Mouse (Mus musculus) inflammation-experienced regulatory T-cells, adult 6 months (primary cell): ENCODE results near the gene Mob3a. TPM values are rescaled to one million over a fixed set of nuclear protein-coding genes. Genes with fewer than 3 reads are reported as not detected.
"Not testable (repeated sequence)": the region's sequence is repeated elsewhere in the genome, so short reads cannot be mapped to it uniquely, and the experiment has no call there.

Experiments
- ATAC-seq: one replicate; pipeline ENCODE4 v1.8.0; 2017
- polyA plus RNA-seq, 3 experiments: library from polyadenylated mRNA; unstranded; fragments of 100-300 nt; shearing (Covaris generic); gene quantifications; one replicate each; pipeline ENCODE4 v1.2.1; 2017

The Mob3a gene
- polyA plus RNA-seq, 3 experiments from 2014 or later = 190 to 248 (median 240) TPM

DNA sequence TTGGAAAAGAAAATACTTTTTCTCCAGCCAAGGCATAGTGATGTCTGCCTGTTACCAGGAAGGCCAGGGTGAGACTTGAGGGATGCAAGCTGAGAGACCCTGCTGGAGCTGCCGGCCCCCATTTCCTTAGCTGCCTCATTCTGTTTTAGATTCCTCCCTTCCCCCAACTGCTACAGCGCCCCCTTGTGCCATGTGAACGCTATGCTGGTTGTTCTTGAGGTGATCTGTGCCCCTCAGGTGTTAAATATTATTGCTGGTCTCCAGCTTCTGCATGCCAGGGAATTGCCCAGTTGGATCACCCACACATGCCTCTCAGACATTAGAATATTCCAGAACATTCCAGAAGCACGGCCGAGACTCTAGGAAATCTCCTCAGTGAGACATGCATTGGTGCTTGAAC, 40.6 kb downstream of the Mob3a start:
- ATAC-seq = no peak

DNA sequence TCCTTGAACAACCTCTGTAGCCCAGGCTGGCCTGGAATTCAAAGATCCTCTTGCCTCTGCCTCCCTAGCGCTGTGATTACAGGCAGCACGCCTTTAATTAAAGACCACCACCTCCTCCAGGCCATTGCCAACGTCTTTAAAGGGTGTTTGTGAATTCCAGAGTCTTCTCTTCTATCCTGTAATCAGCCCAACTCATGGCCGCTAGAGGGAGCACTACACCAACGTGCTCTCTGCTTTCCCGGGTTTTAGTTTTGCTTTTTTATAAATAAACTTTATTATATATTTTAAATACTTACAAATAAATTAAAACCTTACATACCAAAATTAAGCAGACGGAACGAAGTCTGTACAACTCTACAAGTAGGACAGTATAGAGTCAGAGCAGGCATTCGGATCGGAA, 42.6 kb downstream of the Mob3a start:
- peak; percentile 27 for ATAC-seq

DNA sequence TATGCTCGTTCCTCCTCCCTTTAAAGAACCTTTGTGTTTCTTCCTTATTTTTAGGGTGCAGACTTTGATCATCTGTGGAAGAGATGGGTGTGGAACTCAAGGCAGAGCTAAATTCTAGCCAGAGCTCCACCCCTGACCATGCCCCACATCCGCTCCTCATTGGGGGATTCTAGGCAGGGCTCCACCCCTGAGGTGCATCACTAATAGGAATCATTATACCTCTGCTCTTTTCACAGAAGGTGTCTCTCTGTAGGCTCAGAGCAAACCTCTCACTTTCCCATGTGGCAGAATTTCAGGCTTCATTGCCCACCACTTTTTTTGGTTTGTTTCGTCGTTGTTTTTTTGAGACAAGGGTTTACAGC, 43.0 kb downstream of the Mob3a start:
- peak; percentile 66 for ATAC-seq

DNA sequence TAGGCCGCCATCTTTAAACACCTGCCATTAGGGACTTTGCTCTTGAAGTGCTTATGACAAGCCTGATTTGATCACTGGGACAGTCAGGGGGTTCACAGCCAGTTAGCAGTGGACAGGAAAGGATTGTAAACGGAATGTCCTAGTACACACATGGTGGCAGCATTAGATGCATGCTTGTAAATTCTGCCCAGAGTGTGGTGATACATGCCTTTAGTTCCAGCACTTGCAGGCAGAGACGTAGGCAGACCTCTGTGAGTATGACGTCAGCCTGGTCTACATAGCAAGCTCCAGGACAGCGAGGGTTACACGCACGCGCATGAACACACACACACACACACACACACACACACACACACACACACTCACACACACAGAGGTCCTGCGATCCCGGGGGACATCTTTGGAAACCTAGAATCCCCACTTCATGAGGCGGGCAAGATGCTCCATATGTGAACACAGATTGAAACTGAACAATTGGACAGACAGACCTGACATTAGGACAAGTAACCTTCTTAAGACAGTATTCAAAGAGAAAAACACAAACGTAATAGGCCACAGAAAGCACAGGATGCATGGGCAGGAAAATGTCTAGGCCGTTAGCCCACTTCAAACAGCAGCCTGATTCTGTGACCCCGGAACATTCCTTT, 43.5 kb downstream of the Mob3a start:
- peak; percentile 23 for ATAC-seq

DNA sequence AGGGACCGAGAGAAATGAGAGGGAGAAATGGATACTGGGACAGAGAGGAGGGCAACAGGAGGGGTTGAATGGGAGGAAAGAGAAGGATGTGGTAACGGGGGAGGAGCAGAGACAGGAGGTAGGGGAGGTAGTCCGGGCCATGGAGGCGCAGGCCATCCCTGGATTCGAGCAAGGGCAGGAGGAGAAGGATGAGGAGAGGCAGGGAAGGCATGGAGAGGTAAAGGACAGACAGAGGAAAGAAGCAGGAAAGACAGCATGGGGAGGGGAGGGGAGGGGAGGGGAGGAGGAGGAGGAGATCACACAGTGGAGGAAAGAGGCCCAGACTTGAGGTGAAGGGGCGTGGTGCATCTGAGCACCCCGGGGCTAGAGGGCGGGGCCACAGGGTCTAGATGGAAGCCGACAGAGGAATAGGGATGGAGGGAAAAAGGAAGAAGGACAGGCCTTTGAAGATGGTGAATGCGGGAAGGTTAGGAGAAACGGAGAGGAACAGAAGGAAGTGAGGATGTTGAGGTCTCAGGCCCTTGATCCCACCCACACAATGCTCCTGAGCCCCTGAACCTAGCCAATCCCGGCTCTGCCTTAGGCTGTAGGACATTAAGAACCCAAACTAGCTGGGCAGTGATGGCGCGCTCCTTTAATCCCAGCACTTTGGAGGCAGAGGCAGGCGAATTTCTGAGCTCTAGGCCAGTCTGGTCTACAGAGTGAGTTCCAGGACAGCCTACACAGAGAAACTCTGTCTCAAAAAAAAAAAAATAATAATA, 44.7 kb downstream of the Mob3a start, which contains the start of gene Btbd2:
Gene Btbd2, minus strand, starts transcription at position 209 of the 761 bp plus-strand sequence.
- peak; percentile 55 for ATAC-seq

DNA sequence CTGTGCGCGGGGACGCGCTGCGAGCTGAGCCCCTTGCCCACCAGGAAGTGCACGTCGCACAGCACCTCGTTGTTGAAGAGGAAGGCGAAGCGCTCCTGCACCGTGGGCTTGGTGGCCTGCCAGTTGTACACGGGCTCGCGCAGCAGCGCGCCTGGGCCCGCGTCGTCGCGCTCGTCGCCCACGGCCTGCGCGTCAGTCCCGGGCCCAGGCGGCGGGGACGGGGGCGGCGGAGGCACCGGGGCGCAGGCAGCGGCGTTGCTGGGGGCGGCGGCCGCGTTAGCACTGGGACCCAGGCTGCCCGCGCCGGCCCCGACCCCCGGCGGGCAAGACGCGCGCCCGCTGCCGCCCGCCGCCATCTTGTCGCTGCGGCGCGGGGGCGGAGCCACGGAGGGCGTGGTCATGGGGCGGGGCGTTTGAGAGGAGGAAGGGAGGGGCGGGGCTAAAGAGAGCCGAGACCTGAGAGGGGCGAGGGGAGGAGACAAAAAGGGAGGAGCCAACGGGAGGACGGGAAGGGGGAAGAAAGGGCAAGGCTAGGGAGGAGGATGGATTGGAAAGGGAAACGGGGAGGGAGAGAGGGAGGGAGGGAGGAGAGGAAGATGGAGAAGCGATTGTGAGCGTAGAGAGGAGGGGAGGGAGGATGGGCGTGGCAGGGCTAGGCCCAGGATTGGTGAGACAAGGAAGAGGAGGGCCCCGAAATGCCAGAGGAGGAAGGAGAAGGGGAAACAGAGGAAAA, 45.5 kb downstream of the Mob3a start:
- ATAC-seq = peak; percentile 47

DNA sequence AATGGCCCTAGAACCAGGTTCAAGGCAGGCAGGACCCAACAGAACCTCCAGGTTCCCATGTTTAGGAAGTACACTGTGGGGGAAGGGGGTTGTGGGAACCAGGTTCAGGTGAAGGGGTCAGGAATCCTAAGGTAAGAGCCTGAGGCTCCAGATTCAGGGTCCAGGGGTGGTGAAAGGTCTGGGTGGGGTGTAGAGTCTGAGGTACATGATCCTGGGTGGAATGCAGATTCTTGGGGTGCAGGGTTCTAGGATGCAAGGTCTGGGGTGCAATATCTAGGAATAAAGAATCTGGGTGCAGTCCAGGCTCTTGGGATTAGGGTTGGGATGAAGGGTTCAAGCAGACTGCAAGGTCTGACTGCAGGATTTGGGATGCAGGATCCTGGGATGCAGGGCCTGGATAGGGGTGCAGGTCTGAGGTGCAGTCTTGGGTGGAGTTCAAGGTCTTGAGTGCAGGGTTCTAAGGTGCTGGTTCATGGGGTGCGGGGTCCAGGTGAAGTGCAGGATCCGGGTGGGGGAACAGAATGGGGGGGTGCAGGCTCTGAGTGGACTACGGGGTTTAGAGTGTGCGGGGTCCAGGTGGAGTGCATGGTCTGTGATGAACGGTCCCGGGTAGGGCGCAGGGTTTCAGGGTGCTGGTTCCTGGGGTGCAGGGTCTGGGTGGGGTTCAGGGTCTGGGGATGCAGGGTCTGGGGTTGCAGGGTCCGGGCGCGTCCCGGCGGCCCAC, 46.2 kb downstream of the Mob3a start:
- ATAC-seq = no peak

DNA sequence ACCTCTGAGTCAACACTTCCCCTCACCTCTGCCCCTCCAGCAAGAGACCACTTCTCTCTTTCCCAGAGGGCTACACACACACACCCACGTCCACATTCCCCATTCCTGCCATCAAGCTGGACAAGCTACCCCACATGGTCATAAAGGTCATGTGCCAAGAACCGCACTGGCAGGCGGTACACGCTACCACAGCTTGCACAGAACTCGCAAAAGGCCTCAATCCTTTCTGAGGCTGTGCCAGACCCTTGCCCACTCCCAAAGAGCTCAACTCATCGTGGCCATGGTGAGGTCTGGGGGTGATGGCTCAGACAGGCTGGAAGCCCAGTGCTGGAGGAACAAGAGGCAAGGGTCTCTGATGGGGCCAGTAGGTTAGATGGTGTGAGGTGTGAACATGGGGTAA, 46.9 kb downstream of the Mob3a start:
- ATAC-seq = no peak

DNA sequence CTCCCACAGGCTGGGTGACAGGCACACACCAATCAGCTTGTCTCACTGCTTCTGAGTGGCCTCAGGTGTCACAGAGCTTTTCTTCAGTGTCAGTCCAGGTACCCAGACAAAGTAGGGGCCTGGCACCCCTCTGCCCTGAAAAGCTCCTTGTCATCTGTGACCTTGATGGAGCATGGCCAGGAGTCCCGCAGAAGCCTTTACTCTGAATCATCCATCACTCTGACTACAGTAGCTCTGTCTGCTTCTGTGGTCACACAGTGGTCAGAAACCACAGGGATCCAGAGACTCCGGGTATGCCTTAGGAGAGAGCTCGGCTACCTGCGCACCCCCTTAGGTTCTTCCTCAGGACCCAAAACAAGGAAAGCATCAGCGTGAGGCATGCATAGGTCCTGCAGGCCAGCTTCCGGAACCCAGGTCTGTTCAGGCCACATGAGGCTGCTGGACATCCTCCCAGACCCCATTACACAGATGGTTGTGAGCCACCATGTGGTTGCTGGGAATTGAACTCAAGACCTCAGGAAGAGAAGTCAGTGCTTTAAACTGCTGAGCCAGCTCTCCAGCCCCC, 48.5 kb downstream of the Mob3a start:
- no peak for ATAC-seq

DNA sequence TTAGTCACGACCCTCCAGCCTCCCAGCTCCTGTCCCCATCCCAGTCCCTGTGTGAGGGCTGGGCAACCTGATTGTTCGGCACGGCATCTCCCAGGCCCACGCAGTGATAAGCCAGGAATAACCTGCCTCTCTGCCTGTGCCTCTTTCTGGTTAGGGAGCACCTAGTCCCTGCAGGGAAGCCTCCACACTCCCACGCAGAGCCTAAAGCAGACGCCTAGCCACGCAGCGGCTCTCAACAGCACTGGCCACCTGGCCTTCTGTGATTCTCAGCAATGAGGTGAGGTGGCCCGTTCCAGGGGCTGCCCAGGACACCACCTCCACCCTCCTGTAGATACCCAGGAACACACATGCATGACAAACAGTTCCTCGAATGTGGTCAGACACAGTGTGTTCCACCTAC, 51.4 kb downstream of the Mob3a start:
- ATAC-seq = no peak

DNA sequence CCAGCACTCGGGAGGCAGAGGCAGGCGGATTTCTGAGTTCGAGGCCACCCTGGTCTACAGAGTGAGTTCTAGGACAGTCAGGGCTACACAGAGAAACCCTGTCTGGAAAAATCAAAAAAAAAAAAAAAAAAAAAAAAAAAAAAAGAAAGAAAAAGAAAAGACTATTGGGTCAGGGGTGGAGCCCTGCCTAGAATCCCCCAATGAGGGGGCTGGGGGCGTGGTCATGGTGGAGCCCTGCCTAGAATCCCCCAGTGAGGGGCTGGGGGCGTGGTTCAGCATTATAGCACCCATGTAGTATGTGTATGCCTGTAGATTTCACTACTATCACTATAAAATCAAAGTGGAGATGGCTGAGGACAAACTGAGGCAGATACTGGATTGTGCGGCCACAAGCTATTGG, 51.9 kb downstream of the Mob3a start:
- not testable (repeated sequence) for ATAC-seq

DNA sequence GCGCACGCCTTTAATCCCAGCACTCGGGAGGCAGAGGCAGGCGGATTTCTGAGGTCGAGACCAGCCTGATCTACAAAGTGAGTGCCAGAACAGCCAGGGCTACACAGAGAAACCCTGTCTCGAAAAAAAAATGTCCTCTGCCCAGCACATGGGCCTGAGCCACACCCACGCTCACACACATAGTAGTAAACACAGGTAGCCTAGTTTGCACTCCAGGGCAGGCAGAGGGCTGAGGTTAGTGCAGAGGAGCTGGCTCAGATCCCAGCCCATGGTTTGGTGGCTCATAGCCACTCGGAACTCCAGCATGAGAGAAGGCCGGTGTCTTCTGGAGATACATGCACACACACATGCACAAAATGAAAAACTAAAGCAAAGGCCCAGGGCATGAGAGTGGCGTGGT, 54.8 kb downstream of the Mob3a start:
- ATAC-seq = no peak

DNA sequence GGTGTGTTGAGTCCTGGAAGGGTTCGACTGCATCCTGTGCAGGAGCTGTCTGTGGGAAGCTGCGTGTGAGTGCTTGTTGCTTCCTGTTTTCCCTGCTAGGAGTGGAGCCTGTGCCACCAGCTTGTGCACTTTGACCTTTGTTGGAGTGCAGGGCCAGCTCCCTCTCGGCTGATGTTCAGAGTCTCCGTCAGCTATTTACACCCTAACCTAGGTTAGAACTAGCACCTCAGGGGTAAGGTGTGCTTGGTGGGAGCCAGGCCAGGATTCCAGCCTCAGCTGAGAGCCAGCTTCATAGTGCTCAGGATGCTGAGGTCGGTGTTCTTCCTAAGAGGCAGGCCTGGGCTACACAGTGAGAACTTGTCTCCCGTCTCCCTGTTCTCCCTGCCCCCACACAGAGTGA, 66.4 kb downstream of the Mob3a start:
- ATAC-seq = no peak

Other genes starting within 250 kb of the Mob3a start
- not detected for gene Onecut3, start 207.1 kb downstream of the Mob3a start, polyA plus RNA-seq
- not detected for gene Atp8b3, start 162.9 kb downstream of the Mob3a start, polyA plus RNA-seq
- gene Rexo1, start 140.4 kb downstream of the Mob3a start, polyA plus RNA-seq = 10 to 100 TPM; 11.3 to 18.6 (median 14.9) TPM
- gene Klf16, start 124.7 kb downstream of the Mob3a start, polyA plus RNA-seq = 1 to 10 TPM; 6.3 to 7.1 (median 6.8) TPM
- 10 to 100 TPM in 2 of 3 experiments, 1 to 10 TPM in 1; 8.6 to 12.0 (median 11.4) TPM for gene Abhd17a, start 111.6 kb downstream of the Mob3a start, polyA plus RNA-seq
- 100 to 1,000 TPM in 2 of 3 experiments, 10 to 100 TPM in 1; 96.2 to 110 (median 108) TPM for gene Scamp4, start 99.1 kb downstream of the Mob3a start, polyA plus RNA-seq
- 1 to 10 TPM; 2.6 to 4.2 (median 3.1) TPM for gene Adat3, start 99.1 kb downstream of the Mob3a start, polyA plus RNA-seq
- gene Gm49322, start 96.0 kb downstream of the Mob3a start, polyA plus RNA-seq = 1 to 10 TPM; 5.3 to 8.4 (median 8.3) TPM
- gene Csnk1g2, start 79.1 kb downstream of the Mob3a start, polyA plus RNA-seq = 10 to 100 TPM; 11.7 to 16.3 (median 13.2) TPM
- gene Btbd2, start 44.9 kb downstream of the Mob3a start, polyA plus RNA-seq = 10 to 100 TPM in 1 of 3 experiments, 1 to 10 TPM in 2; 3.4 to 10.4 (median 9.2) TPM
- 10 to 100 TPM; 50.3 to 61.4 (median 50.9) TPM for gene Mknk2, start 23.9 kb downstream of the Mob3a start, polyA plus RNA-seq
- gene Izumo4, start 207 bp upstream of the Mob3a start, polyA plus RNA-seq = 100 to 1,000 TPM in 2 of 3 experiments, 10 to 100 TPM in 1; 71.4 to 109 (median 107) TPM
- gene Ap3d1, start 40.3 kb upstream of the Mob3a start, polyA plus RNA-seq = 10 to 100 TPM; 20.9 to 33.0 (median 29.8) TPM
- gene Dot1l, start 53.2 kb upstream of the Mob3a start, polyA plus RNA-seq = 10 to 100 TPM; 10.9 to 23.4 (median 15.3) TPM
- 10 to 100 TPM; 12.1 to 22.6 (median 17.8) TPM for gene Sf3a2, start 96.2 kb upstream of the Mob3a start, polyA plus RNA-seq
- 100 to 1,000 TPM; 127 to 149 (median 146) TPM for gene Plekhj1, start 96.6 kb upstream of the Mob3a start, polyA plus RNA-seq
- not detected for gene Amh, start 103.3 kb upstream of the Mob3a start, polyA plus RNA-seq
- not detected for gene Jsrp1, start 111.5 kb upstream of the Mob3a start, polyA plus RNA-seq
- gene Oaz1, start 124.7 kb upstream of the Mob3a start, polyA plus RNA-seq = 1,000 to 10,000 TPM; 1,680 to 2,431 (median 2,240) TPM
- not detected for gene Lingo3, start 142.1 kb upstream of the Mob3a start, polyA plus RNA-seq
- 100 to 1,000 TPM; 144 to 210 (median 202) TPM for gene Lsm7, start 153.2 kb upstream of the Mob3a start, polyA plus RNA-seq
- 10 to 100 TPM in 2 of 3 experiments, 1 to 10 TPM in 1; 9.6 to 15.0 (median 12.1) TPM for gene Sppl2b, start 153.3 kb upstream of the Mob3a start, polyA plus RNA-seq
- not detected for gene Tmprss9, start 169.9 kb upstream of the Mob3a start, polyA plus RNA-seq
- 100 to 1,000 TPM; 207 to 260 (median 248) TPM for gene Timm13, start 199.0 kb upstream of the Mob3a start, polyA plus RNA-seq
- 1 to 10 TPM; 2.4 to 4.5 (median 3.5) TPM for gene Lmnb2, start 216.3 kb upstream of the Mob3a start, polyA plus RNA-seq
- 10 to 100 TPM; 26.4 to 51.5 (median 39.3) TPM for gene Gadd45b, start 228.1 kb upstream of the Mob3a start, polyA plus RNA-seq